Mouse (Mus musculus) MEL (cell line): Measurements from ENCODE around the gene Farp1. TPM values are rescaled to one million over a fixed set of nuclear protein-coding genes. Genes with fewer than 3 reads are reported as not detected.
"Not testable (repeated sequence)": the region's sequence is repeated elsewhere in the genome, so short reads cannot be mapped to it uniquely, and the experiment has no call there.

Experiments
- DNase-seq: peaks from one replicate; pipeline ENCODE4 v3.0.0; 2011; ENCODE audit warnings: low read depth, low spot score
- H3K27ac ChIP-seq: 2 replicates; pipeline ENCODE4 v1.5.1; 2012; ENCODE audit warnings: low read depth, mild to moderate bottlenecking, control low read depth, low read length, moderate library complexity; ENCODE audit not compliant: control insufficient read depth
- H3K27me3 ChIP-seq, 2 experiments: fragments of 150-350 bp in 1 of 2; sonication (generic) in 1 of 2; 2 replicates each; pipeline ENCODE4 v1.6.1; 2012; ENCODE audit warnings: low read length in 2 of 2, mild to moderate bottlenecking in 2 of 2, improper control_type of control experiment in 1 of 2, moderate library complexity in 1 of 2; ENCODE audit not compliant: insufficient read depth in 2 of 2, control insufficient read depth in 1 of 2
- H3K36me3 ChIP-seq, 2 experiments: 2 replicates each; pipeline ENCODE4 v1.6.1; 2012 to 2014; ENCODE audit warnings: low read length in 2 of 2, improper control_type of control experiment in 1 of 2, inconsistent platforms in 1 of 2, mild to moderate bottlenecking in 1 of 2; ENCODE audit not compliant: insufficient read depth in 2 of 2, control insufficient read depth in 1 of 2
- H3K4me1 ChIP-seq, 2 experiments: fragments of 150-350 bp in 1 of 2; sonication (generic) in 1 of 2; 2 replicates each; pipeline ENCODE4 v1.6.1; 2012; ENCODE audit warnings: low read length in 2 of 2, improper control_type of control experiment in 1 of 2, mild to moderate bottlenecking in 1 of 2; ENCODE audit not compliant: insufficient read depth in 2 of 2, control insufficient read depth in 1 of 2
- H3K4me3 ChIP-seq, 2 experiments: fragments of 150-350 bp in 1 of 2; sonication (generic) in 1 of 2; 2 replicates each; pipeline ENCODE4 v1.5.1; 2012; ENCODE audit warnings: low read depth in 2 of 2, low read length in 2 of 2, mild to moderate bottlenecking in 2 of 2, moderate library complexity in 2 of 2, control low read depth in 1 of 2, improper control_type of control experiment in 1 of 2; ENCODE audit not compliant: control insufficient read depth in 1 of 2, insufficient read depth in 1 of 2
- H3K79me2 ChIP-seq: 2 replicates; pipeline ENCODE4 v1.6.1; 2012; ENCODE audit warnings: mild to moderate bottlenecking, low read length, moderate library complexity; ENCODE audit not compliant: control insufficient read depth, poor library complexity, insufficient read depth
- H3K9ac ChIP-seq: 2 replicates; pipeline ENCODE4 v1.6.1; 2012; ENCODE audit warnings: low read depth, mild to moderate bottlenecking, control low read depth, low read length, moderate library complexity; ENCODE audit not compliant: control insufficient read depth, poor library complexity, severe bottlenecking
- H3K9me3 ChIP-seq: fragments of 150-350 bp; sonication (generic); replicated peaks from 2 replicates; pipeline ENCODE4 v1.6.1; 2012; ENCODE audit warnings: mild to moderate bottlenecking, low read length, improper control_type of control experiment, moderate library complexity; ENCODE audit not compliant: insufficient read depth
- CHD2 ChIP-seq: IDR thresholded peaks from 2 replicates; pipeline ENCODE4 v1.6.1; 2011; ENCODE audit warnings: low read length, improper control_type of control experiment
- E2F4 ChIP-seq: IDR thresholded peaks from 2 replicates; pipeline ENCODE4 v1.6.1; 2011; ENCODE audit warnings: low read depth, low read length, improper control_type of control experiment, borderline replicate concordance
- ELF1 ChIP-seq: IDR thresholded peaks from 2 replicates; pipeline ENCODE4 v1.6.1; 2014; ENCODE audit warnings: low read depth, mild to moderate bottlenecking, inconsistent platforms, low read length, improper control_type of control experiment, moderate library complexity
- EP300 ChIP-seq, 2 experiments: IDR thresholded peaks; 2 replicates each; pipeline ENCODE4 v1.6.1; 2011; ENCODE audit warnings: improper control_type of control experiment in 2 of 2, low read length in 2 of 2, low read depth in 1 of 2, mild to moderate bottlenecking in 1 of 2
- ETS1 ChIP-seq: IDR thresholded peaks from 2 replicates; pipeline ENCODE4 v1.6.1; 2012; ENCODE audit warnings: low read depth, mild to moderate bottlenecking, inconsistent platforms, low read length, improper control_type of control experiment, moderate library complexity
- GATA1 ChIP-seq: IDR thresholded peaks from 2 replicates; pipeline ENCODE4 v1.6.1; 2011; ENCODE audit warnings: low read depth, low read length, improper control_type of control experiment
- MAFK ChIP-seq: IDR thresholded peaks from 2 replicates; pipeline ENCODE4 v1.6.1; 2011; ENCODE audit warnings: low read depth, mild to moderate bottlenecking, low read length, improper control_type of control experiment, borderline replicate concordance
- MAX ChIP-seq: IDR thresholded peaks from 2 replicates; pipeline ENCODE4 v1.6.1; 2011; ENCODE audit warnings: low read length, improper control_type of control experiment
- MAZ ChIP-seq: IDR thresholded peaks from 2 replicates; pipeline ENCODE4 v1.6.1; 2012; ENCODE audit warnings: low read depth, mild to moderate bottlenecking, inconsistent platforms, low read length, improper control_type of control experiment
- MXI1 ChIP-seq: IDR thresholded peaks from 2 replicates; pipeline ENCODE4 v1.6.1; 2011; ENCODE audit warnings: mild to moderate bottlenecking, low read depth, low read length, improper control_type of control experiment
- MYC ChIP-seq: IDR thresholded peaks from 2 replicates; pipeline ENCODE4 v1.6.1; 2011; ENCODE audit warnings: low read depth, mild to moderate bottlenecking, low read length, improper control_type of control experiment, moderate library complexity
- NRF1 ChIP-seq: IDR thresholded peaks from 2 replicates; pipeline ENCODE4 v1.6.1; 2014; ENCODE audit warnings: low read depth, mild to moderate bottlenecking, inconsistent platforms, low read length, improper control_type of control experiment, moderate library complexity; ENCODE audit not compliant: poor library complexity, insufficient read depth, severe bottlenecking
- POLR2AphosphoS2 ChIP-seq: IDR thresholded peaks from 2 replicates; pipeline ENCODE4 v1.6.1; 2011; ENCODE audit warnings: low read length, improper control_type of control experiment
- RCOR1 ChIP-seq: IDR thresholded peaks from 2 replicates; pipeline ENCODE4 v1.6.1; 2012; ENCODE audit warnings: low read depth, mild to moderate bottlenecking, inconsistent platforms, low read length, improper control_type of control experiment
- TAL1 ChIP-seq: IDR thresholded peaks from 2 replicates; pipeline ENCODE4 v1.6.1; 2012; ENCODE audit warnings: mild to moderate bottlenecking, inconsistent platforms, low read length, moderate library complexity, mixed read lengths
- UBTF ChIP-seq: IDR thresholded peaks from 2 replicates; pipeline ENCODE4 v1.6.1; 2012; ENCODE audit warnings: low read depth, mild to moderate bottlenecking, inconsistent platforms, low read length, improper control_type of control experiment, moderate library complexity, borderline replicate concordance; ENCODE audit not compliant: insufficient read depth
- USF1 ChIP-seq: IDR thresholded peaks from 2 replicates; pipeline ENCODE4 v1.6.1; 2014; ENCODE audit warnings: low read depth, mild to moderate bottlenecking, inconsistent platforms, low read length, improper control_type of control experiment, moderate library complexity
- ZKSCAN1 ChIP-seq: IDR thresholded peaks from 2 replicates; pipeline ENCODE4 v1.6.1; 2012; ENCODE audit warnings: low read depth, mild to moderate bottlenecking, inconsistent platforms, low read length, improper control_type of control experiment, moderate library complexity
- ZNF384 ChIP-seq: IDR thresholded peaks from 2 replicates; pipeline ENCODE4 v1.6.1; 2012; ENCODE audit warnings: low read depth, mild to moderate bottlenecking, inconsistent platforms, low read length, improper control_type of control experiment
- polyA plus RNA-seq, 2 experiments: library from polyadenylated mRNA; stranded (reverse) in 1 of 2; unstranded in 1 of 2; fragments of >175 nt in 1 of 2; fragments of >200 nt in 1 of 2; gene quantifications; 2 replicates each; pipeline versions ENCODE4 v1.2.1 to v1.2.4; 2012; ENCODE audit warnings: low replicate concordance in 2 of 2, low read depth in 1 of 2; ENCODE audit not compliant: insufficient read length in 2 of 2, insufficient read depth in 1 of 2, missing spikeins in 1 of 2
- total RNA-seq: library from RNA; depleted of rRNA; stranded (reverse); fragments of 300-350 nt; gene quantifications from 2 replicates; pipeline ENCODE4 v1.2.3, GENCODE M21; 2012

The Farp1 gene
- total and polyA plus RNA-seq, 3 experiments, result 0.62 to 1.1 TPM; not detected in 1

DNA sequence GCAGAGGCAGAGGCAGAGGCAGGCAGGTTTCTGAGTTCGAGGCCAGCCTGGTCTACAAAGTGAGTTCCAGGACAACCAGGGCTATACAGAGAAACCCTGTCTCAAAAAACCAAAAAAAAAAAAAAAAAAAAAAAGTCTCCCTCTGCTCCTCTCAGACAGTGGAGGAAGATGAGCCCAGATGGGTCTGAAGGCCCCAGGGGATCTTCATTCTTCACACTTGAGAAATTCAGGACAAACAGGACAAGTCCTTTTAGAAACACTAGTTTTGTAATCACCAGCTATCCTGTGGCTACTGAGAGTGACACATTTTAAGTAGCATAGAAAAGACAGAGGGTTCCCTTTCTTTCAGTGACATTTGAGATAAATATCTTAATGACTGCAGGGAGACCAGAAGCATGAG, 95.4 kb downstream of the Farp1 start:
- not testable (repeated sequence) for H3K27me3 ChIP-seq, H3K36me3 ChIP-seq, H3K9me3 ChIP-seq, H3K9ac ChIP-seq, DNase-seq, H3K4me1 ChIP-seq, H3K27ac ChIP-seq, H3K4me3 ChIP-seq, H3K79me2 ChIP-seq
- 0 out of 2 replicates have a peak, but pooled peaks have one; percentile 23 for TF ChIP-seq ZNF384

DNA sequence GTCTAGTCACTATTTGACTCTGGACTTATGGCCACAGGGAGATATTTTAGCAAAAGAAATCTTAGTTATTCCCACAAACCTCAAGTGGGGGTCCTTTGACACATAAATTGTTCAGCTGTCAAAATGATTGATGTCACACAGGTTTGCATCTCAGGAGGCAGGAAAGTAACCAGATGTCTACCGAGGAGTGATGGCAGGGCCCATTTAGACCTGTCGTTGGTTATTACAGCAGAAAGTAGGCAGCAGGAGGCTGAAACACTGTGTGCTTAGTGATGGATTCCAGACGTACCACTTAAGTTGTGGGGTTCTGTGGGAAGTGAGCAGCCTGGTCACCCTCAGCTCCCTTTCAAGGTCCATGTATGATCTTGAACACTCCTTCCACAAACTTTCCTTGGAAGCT, 99.4 kb downstream of the Farp1 start:
- Histone ChIP-seq H3K9me3 (no peaks in the 10 kb centered on the region), H3K9ac (no peak overlapping the region), H3K27ac (no peak overlapping the region), H3K36me3 (no peaks in the 10 kb centered on the region), H3K4me3 (no peak overlapping the region)
- no peak for DNase-seq
- TF ChIP-seq GATA1 (no peak), RCOR1 (no peak), EP300 (IDR thresholded peaks at IDR 0.05; ENCODE audit: low read depth in 1 of 2, low read length in 2 of 2) (no peak), ZNF384 (no peak), UBTF (no peak), ZKSCAN1 (no peak), ELF1 (no peak), POLR2AphosphoS2 (no peak)
- TF ChIP-seq, all 39 proteins: peak for 0
- no peaks in the 10 kb centered on the region for H3K27me3 ChIP-seq
- H3K4me1 ChIP-seq, result no peaks in the 10 kb centered on the region; a peak in 1 of 4 replicates
- no peaks in the 10 kb centered on the region for H3K79me2 ChIP-seq

DNA sequence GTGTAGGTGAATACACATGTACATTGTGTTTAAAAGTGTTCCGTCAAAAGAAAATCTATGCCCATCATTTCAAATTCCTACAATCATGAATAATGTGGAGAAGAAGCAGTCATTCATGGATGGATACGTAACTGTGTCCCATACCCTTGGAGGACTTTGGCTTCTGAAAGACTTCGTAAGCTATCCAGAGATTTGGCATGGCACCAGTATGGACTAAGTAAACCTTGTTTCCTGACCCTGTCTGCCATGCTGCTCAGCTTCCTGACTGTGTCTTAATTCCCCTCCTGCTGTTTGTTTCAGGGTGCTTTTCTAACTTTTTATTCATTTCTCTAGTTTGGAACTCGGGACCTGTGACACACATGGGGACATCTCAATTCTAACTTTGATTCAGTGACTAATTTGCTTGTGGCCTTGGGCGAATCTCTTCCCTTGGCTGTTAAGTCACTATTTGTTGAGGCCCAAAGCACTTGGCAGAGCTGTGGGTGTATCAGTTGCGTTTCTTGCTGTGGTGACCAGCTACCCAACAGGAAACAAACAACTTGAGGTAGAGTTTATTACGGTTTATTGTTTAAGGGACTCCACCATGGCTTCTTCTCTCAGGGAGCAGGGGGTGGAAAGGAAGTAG, 108.9 kb downstream of the Farp1 start:
- no peak for TF ChIP-seq GATA1
- no peak for TF ChIP-seq UBTF
- TF ChIP-seq E2F4, result no peak
- no peak for TF ChIP-seq NRF1
- TF ChIP-seq MAFK, result no peak
- TF ChIP-seq RCOR1, result no peak
- TF ChIP-seq MAX, result no peak
- TF ChIP-seq ZKSCAN1, result no peak
- TF ChIP-seq POLR2AphosphoS2, result no peak
- TF ChIP-seq CHD2, result no peak
- TF ChIP-seq ELF1, result no peak
- no peak for TF ChIP-seq TAL1
- no peak for TF ChIP-seq MAZ
- TF ChIP-seq MXI1, result no peak
- no peak for TF ChIP-seq ETS1
- TF ChIP-seq USF1, result no peak
- no peak for TF ChIP-seq MYC
- Histone ChIP-seq H3K4me1 (no peaks in the 10 kb centered on the region), H3K4me3 (no peak overlapping the region), H3K27me3 (no peaks in the 10 kb centered on the region), H3K9me3 (no peaks in the 10 kb centered on the region), H3K36me3 (no peaks in the 10 kb centered on the region), H3K27ac (no peak overlapping the region), H3K9ac (no peak overlapping the region), H3K79me2 (no peaks in the 10 kb centered on the region)
- no peak for DNase-seq
